Mouse (Mus musculus) C2C12 (cell line): ENCODE measurements at regions not wholly inside any gene's neighbourhood (a gene's known extent, or its start where the extent isn't known, plus 50 kb on each side); places are given as distances from the start of the nearest gene placed in this dataset.
"Not testable (repeated sequence)": the region's sequence is repeated elsewhere in the genome, so short reads cannot be mapped to it uniquely, and the experiment has no call there.

Source experiments
- H3K27me3 ChIP-seq: one replicate; pipeline ENCODE4 v1.6.1; 2011; ENCODE audit not compliant: control insufficient read depth, insufficient read depth, insufficient read length
- H3K36me3 ChIP-seq: one replicate; pipeline ENCODE4 v1.6.1; 2011; ENCODE audit not compliant: control insufficient read depth, insufficient read depth
- H3K4me3 ChIP-seq: one replicate; pipeline ENCODE4 v1.5.1; 2011; ENCODE audit warnings: mild to moderate bottlenecking, control low read depth; ENCODE audit not compliant: poor library complexity, insufficient read depth, severe bottlenecking
- H3K79me2 ChIP-seq: one replicate; pipeline ENCODE4 v1.6.1; 2011; ENCODE audit not compliant: control insufficient read depth, insufficient read depth
- H3K79me3 ChIP-seq: one replicate; pipeline ENCODE4 v1.6.1; 2011; ENCODE audit warnings: low read depth, control low read depth
- H3ac ChIP-seq: one replicate; pipeline ENCODE3; 2011; ENCODE audit warnings: low read depth; ENCODE audit not compliant: control insufficient read depth, insufficient read length
- CEBPB ChIP-seq: IDR thresholded peaks from one replicate; pipeline ENCODE4 v1.6.1; 2011; ENCODE audit warnings: low read depth, mild to moderate bottlenecking, control low read depth, moderate library complexity
- CTCF ChIP-seq: IDR thresholded peaks from one replicate; pipeline ENCODE4 v1.5.1; 2011; ENCODE audit not compliant: control insufficient read depth, insufficient read depth, insufficient read length
- FOSL1 ChIP-seq: IDR thresholded peaks from one replicate; pipeline ENCODE4 v1.8.0; 2011; ENCODE audit warnings: mild to moderate bottlenecking, low read length; ENCODE audit not compliant: poor library complexity, insufficient read depth, severe bottlenecking
- MAX ChIP-seq: IDR thresholded peaks from one replicate; pipeline ENCODE4 v1.6.1; 2011; ENCODE audit warnings: mild to moderate bottlenecking, control low read depth
- MYOD1 ChIP-seq: IDR thresholded peaks from one replicate; pipeline ENCODE4 v1.6.1; 2011; ENCODE audit warnings: low read depth; ENCODE audit not compliant: control insufficient read depth, insufficient read length
- MYOG ChIP-seq: IDR thresholded peaks from one replicate; pipeline ENCODE4 v1.6.1; 2011; ENCODE audit not compliant: control insufficient read depth, insufficient read length; ENCODE audit errors: extremely low read depth
- USF1 ChIP-seq: IDR thresholded peaks from one replicate; pipeline ENCODE4 v1.6.1; 2011; ENCODE audit warnings: low read depth, mild to moderate bottlenecking, control low read depth, moderate library complexity

GRCm38 (mm10) chr13:99666086-99666485 is 149.7 kb upstream of the Map1b start:
- H3K4me3 ChIP-seq: no peak overlapping the region
- H3K36me3 ChIP-seq: no peaks in the 10 kb centered on the region
- H3ac ChIP-seq: no peak overlapping the region
- H3K27me3 ChIP-seq: peaks cover 9% of the 10 kb centered on the region
- H3K79me2 ChIP-seq: no peaks in the 10 kb centered on the region
- TF ChIP-seq MAX (no peak), CEBPB (no peak), USF1 (no peak), FOSL1 (no peak), CTCF (no peak)
- no peaks in the 10 kb centered on the region for H3K79me3 ChIP-seq

- not testable (repeated sequence) for H3K36me3 ChIP-seq
These were observed 147.1 kb upstream of the Map1b start for GRCm38 (mm10) chr13:99663422-99663821.

GRCm38 (mm10) chr13:99647661-99648204 is 131.4 kb upstream of the Map1b start:
- H3K36me3 ChIP-seq: no peaks in the 10 kb centered on the region
- H3K4me3 ChIP-seq: no peak overlapping the region
- H3K79me2 ChIP-seq: no peaks in the 10 kb centered on the region
- no peaks in the 10 kb centered on the region for H3K27me3 ChIP-seq
- no peak overlapping the region for H3ac ChIP-seq
- no peaks in the 10 kb centered on the region for H3K79me3 ChIP-seq
- TF ChIP-seq MYOD1: peak; percentile 57
- no peak for TF ChIP-seq MAX
- TF ChIP-seq CEBPB: peak; percentile 57
- no peak for TF ChIP-seq USF1
- TF ChIP-seq FOSL1: no peak

More at GRCm38 (mm10) chr13:99663422-99663821, 147.1 kb upstream of the Map1b start:
- not testable (repeated sequence) for H3K27me3 ChIP-seq, H3K79me3 ChIP-seq, H3K4me3 ChIP-seq, H3ac ChIP-seq, H3K79me2 ChIP-seq
- peak; percentile 48 for TF ChIP-seq USF1

- H3K79me3 ChIP-seq: no peaks in the 10 kb centered on the region
- no peak overlapping the region for H3K4me3 ChIP-seq
- no peaks in the 10 kb centered on the region for H3K36me3 ChIP-seq
- no peak overlapping the region for H3ac ChIP-seq
- H3K27me3 ChIP-seq: no peaks in the 10 kb centered on the region
- H3K79me2 ChIP-seq: no peaks in the 10 kb centered on the region
- no peak for TF ChIP-seq FOSL1
- TF ChIP-seq MYOG: no peak
- no peak for TF ChIP-seq CEBPB
- no peak for TF ChIP-seq USF1
- no peak for TF ChIP-seq MYOD1
- TF ChIP-seq CTCF: no peak
- TF ChIP-seq MAX: no peak
These were observed 128.4 kb upstream of the Map1b start for GRCm38 (mm10) chr13:99644771-99645170.

GRCm38 (mm10) chr13:99642811-99643210 is 126.5 kb upstream of the Map1b start:
- H3K79me3 ChIP-seq: no peaks in the 10 kb centered on the region
- H3ac ChIP-seq: no peak overlapping the region
- no peaks in the 10 kb centered on the region for H3K27me3 ChIP-seq
- no peaks in the 10 kb centered on the region for H3K79me2 ChIP-seq
- no peak overlapping the region for H3K4me3 ChIP-seq
- no peaks in the 10 kb centered on the region for H3K36me3 ChIP-seq
- no peak for TF ChIP-seq CTCF
- TF ChIP-seq CEBPB: no peak
- no peak for TF ChIP-seq MAX
- no peak for TF ChIP-seq FOSL1
- no peak for TF ChIP-seq USF1
- TF ChIP-seq MYOD1: no peak
- no peak for TF ChIP-seq MYOG

- no peak overlapping the region for H3K4me3 ChIP-seq
- no peak overlapping the region for H3ac ChIP-seq
- H3K27me3 ChIP-seq: no peaks in the 10 kb centered on the region
- no peaks in the 10 kb centered on the region for H3K79me3 ChIP-seq
- no peak for TF ChIP-seq MAX
- TF ChIP-seq MYOD1: no peak
- TF ChIP-seq FOSL1: no peak
- TF ChIP-seq CTCF: no peak
- no peak for TF ChIP-seq MYOG
- TF ChIP-seq CEBPB: no peak
- no peak for TF ChIP-seq USF1
- H3K36me3 ChIP-seq: no peaks in the 10 kb centered on the region
- H3K79me2 ChIP-seq: no peaks in the 10 kb centered on the region
These were observed 126.0 kb upstream of the Map1b start for GRCm38 (mm10) chr13:99642301-99642700.
